Mouse (Mus musculus): Measurements from ENCODE around the gene Pld1.

GRCm38 (mm10) chr3:28034707-28035333, 96.3 kb downstream of the Pld1 start:
- TF ChIP-seq POLR2A (IDR thresholded peaks at IDR 0.05; ENCODE audit: low read depth, low read length) (no peak), CTCF (IDR thresholded peaks at IDR 0.05; ENCODE audit: extremely low read depth, insufficient read depth, insufficient read length, insufficient replicate concordance) (no peak)
